Mouse (Mus musculus) C2C12 (cell line): Measurements from ENCODE around the gene Cdkl4. TPM values are rescaled to one million over a fixed set of nuclear protein-coding genes. Genes with fewer than 3 reads are reported as not detected.

ENCODE experiments used
- H3K27me3 ChIP-seq: one replicate; pipeline ENCODE4 v1.6.1; 2011; ENCODE audit not compliant: control insufficient read depth, insufficient read depth, insufficient read length
- H3K36me3 ChIP-seq: one replicate; pipeline ENCODE4 v1.6.1; 2011; ENCODE audit not compliant: control insufficient read depth, insufficient read depth
- H3K4me3 ChIP-seq: one replicate; pipeline ENCODE4 v1.5.1; 2011; ENCODE audit warnings: mild to moderate bottlenecking, control low read depth; ENCODE audit not compliant: poor library complexity, insufficient read depth, severe bottlenecking
- H3K79me2 ChIP-seq: one replicate; pipeline ENCODE4 v1.6.1; 2011; ENCODE audit not compliant: control insufficient read depth, insufficient read depth
- H3K79me3 ChIP-seq: one replicate; pipeline ENCODE4 v1.6.1; 2011; ENCODE audit warnings: low read depth, control low read depth
- H3ac ChIP-seq: one replicate; pipeline ENCODE3; 2011; ENCODE audit warnings: low read depth; ENCODE audit not compliant: control insufficient read depth, insufficient read length
- CEBPB ChIP-seq: IDR thresholded peaks from one replicate; pipeline ENCODE4 v1.6.1; 2011; ENCODE audit warnings: low read depth, mild to moderate bottlenecking, control low read depth, moderate library complexity
- CTCF ChIP-seq: IDR thresholded peaks from one replicate; pipeline ENCODE4 v1.5.1; 2011; ENCODE audit not compliant: control insufficient read depth, insufficient read depth, insufficient read length
- FOSL1 ChIP-seq: IDR thresholded peaks from one replicate; pipeline ENCODE4 v1.8.0; 2011; ENCODE audit warnings: mild to moderate bottlenecking, low read length; ENCODE audit not compliant: poor library complexity, insufficient read depth, severe bottlenecking
- MAX ChIP-seq: IDR thresholded peaks from one replicate; pipeline ENCODE4 v1.6.1; 2011; ENCODE audit warnings: mild to moderate bottlenecking, control low read depth
- MYOD1 ChIP-seq: IDR thresholded peaks from one replicate; pipeline ENCODE4 v1.6.1; 2011; ENCODE audit warnings: low read depth; ENCODE audit not compliant: control insufficient read depth, insufficient read length
- MYOG ChIP-seq: IDR thresholded peaks from one replicate; pipeline ENCODE4 v1.6.1; 2011; ENCODE audit not compliant: control insufficient read depth, insufficient read length; ENCODE audit errors: extremely low read depth
- USF1 ChIP-seq: IDR thresholded peaks from one replicate; pipeline ENCODE4 v1.6.1; 2011; ENCODE audit warnings: low read depth, mild to moderate bottlenecking, control low read depth, moderate library complexity
- polyA plus RNA-seq: library from polyadenylated mRNA; unstranded; fragments of >200 nt; fragmentation: generic; extraction: Trizol; gene quantifications from one replicate; pipeline ENCODE4 v1.2.1, GENCODE M21; 2012; ENCODE audit warnings: missing spikeins

Gene Cdkl4
- polyA plus RNA-seq, 1 experiment, result not detected

- TF ChIP-seq CEBPB (no peak), MYOG (no peak), MAX (no peak), CTCF (no peak), FOSL1 (no peak), USF1 (no peak), MYOD1 (no peak)
- Histone ChIP-seq H3K4me3 (no peak overlapping the region), H3K27me3 (no peaks in the 10 kb centered on the region), H3K79me3 (no peaks in the 10 kb centered on the region), H3K36me3 (no peaks in the 10 kb centered on the region), H3K79me2 (no peaks in the 10 kb centered on the region), H3ac (no peak overlapping the region)
These were observed 54.4 kb downstream of the Cdkl4 start for GRCm38 (mm10) chr17:80523231-80523630.

- Histone ChIP-seq H3K36me3 (no peaks in the 10 kb centered on the region), H3K79me3 (no peaks in the 10 kb centered on the region), H3K4me3 (no peak overlapping the region), H3K27me3 (no peaks in the 10 kb centered on the region), H3K79me2 (no peaks in the 10 kb centered on the region), H3ac (no peak overlapping the region)
- TF ChIP-seq FOSL1, result no peak
These were observed 55.4 kb downstream of the Cdkl4 start for GRCm38 (mm10) chr17:80522229-80522556.

GRCm38 (mm10) chr17:80521521-80522228 is 55.9 kb downstream of the Cdkl4 start:
- H3K4me3 ChIP-seq, result no peak overlapping the region
- no peaks in the 10 kb centered on the region for H3K36me3 ChIP-seq
- H3K79me2 ChIP-seq, result no peaks in the 10 kb centered on the region
- TF ChIP-seq MYOD1 (no peak), MYOG (no peak), USF1 (no peak), CTCF (no peak), FOSL1 (no peak), CEBPB (no peak), MAX (no peak)
- no peaks in the 10 kb centered on the region for H3K79me3 ChIP-seq
- H3ac ChIP-seq, result no peak overlapping the region
- no peaks in the 10 kb centered on the region for H3K27me3 ChIP-seq

- Histone ChIP-seq H3ac (no peak overlapping the region), H3K79me3 (no peaks in the 10 kb centered on the region), H3K36me3 (no peaks in the 10 kb centered on the region), H3K27me3 (no peaks in the 10 kb centered on the region), H3K79me2 (no peaks in the 10 kb centered on the region), H3K4me3 (no peak overlapping the region)
- no peak for TF ChIP-seq CTCF
- no peak for TF ChIP-seq MYOG
- no peak for TF ChIP-seq MAX
- TF ChIP-seq USF1, result no peak
- TF ChIP-seq FOSL1, result no peak
- TF ChIP-seq MYOD1, result no peak
- no peak for TF ChIP-seq CEBPB
These were observed 57.1 kb downstream of the Cdkl4 start for GRCm38 (mm10) chr17:80520537-80520936.

GRCm38 (mm10) chr17:80518811-80519210 is 58.8 kb downstream of the Cdkl4 start:
- no peak overlapping the region for H3ac ChIP-seq
- TF ChIP-seq USF1 (no peak), CTCF (no peak), MAX (no peak), CEBPB (no peak), FOSL1 (no peak), MYOD1 (no peak), MYOG (no peak)
- no peaks in the 10 kb centered on the region for H3K27me3 ChIP-seq
- no peaks in the 10 kb centered on the region for H3K79me2 ChIP-seq
- no peaks in the 10 kb centered on the region for H3K36me3 ChIP-seq
- H3K79me3 ChIP-seq, result no peaks in the 10 kb centered on the region
- H3K4me3 ChIP-seq, result no peak overlapping the region

- Histone ChIP-seq H3ac (no peak overlapping the region), H3K4me3 (no peak overlapping the region), H3K79me2 (no peaks in the 10 kb centered on the region), H3K36me3 (no peaks in the 10 kb centered on the region), H3K79me3 (no peaks in the 10 kb centered on the region), H3K27me3 (no peaks in the 10 kb centered on the region)
- TF ChIP-seq MAX, result no peak
- TF ChIP-seq MYOG, result no peak
- TF ChIP-seq FOSL1, result no peak
- no peak for TF ChIP-seq CEBPB
- TF ChIP-seq MYOD1, result no peak
- no peak for TF ChIP-seq USF1
- no peak for TF ChIP-seq CTCF
These were observed 60.4 kb downstream of the Cdkl4 start for GRCm38 (mm10) chr17:80517244-80517643.
